Mouse (Mus musculus) spleen, adult 18-20 months (tissue): ENCODE results near the gene Dync2li1.
A peak's percentile ranks its signal among the peaks of the same experiment; 100 is the strongest.

ENCODE experiments used
- DNase-seq, 2 experiments: peaks; one replicate each; pipeline ENCODE4 v3.0.0; 2022; ENCODE audit warnings: mixed read lengths in 2 of 2

Gene Dync2li1

DNA sequence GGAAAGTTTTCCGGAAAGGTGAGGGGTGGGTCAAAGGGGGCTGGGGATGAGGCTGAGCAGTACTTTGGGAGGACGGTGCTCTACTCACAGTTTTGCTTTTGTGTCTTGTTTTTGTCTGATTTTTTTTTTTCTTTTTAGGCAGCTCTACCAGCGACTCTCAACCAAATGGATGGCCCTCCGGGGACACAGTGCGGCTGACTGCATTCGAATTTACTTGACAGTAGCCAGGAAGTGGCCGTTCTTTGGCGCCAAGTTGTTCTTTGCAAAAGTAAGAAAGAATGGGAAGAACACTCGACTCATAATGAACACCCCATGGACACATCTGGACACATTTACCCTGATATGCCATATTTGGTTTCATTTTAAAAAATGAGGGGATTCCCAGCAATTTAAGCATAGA lies 14.8 kb upstream of the Dync2li1 start:
- DNase-seq = no peak

DNA sequence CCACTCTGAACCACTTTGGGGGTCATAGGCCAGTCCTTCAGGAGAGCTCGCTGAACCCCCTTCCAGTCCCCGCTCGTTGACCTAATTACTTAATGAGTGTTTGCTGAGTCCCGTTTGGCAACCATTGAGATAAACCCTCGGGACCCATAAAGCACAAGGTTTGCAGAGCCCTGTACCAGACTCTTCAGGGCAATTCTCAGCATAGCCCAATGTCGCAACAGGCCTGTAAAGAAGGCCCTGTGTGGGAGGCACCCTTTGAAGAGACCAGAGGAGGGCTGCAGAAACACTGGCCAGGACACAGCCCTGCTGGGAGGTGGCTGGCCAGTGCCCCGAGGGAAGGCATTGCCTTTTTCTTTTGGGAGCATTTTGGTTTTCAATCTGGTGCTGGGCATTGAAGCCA lies 14.3 kb upstream of the Dync2li1 start:
- DNase-seq = no peak

DNA sequence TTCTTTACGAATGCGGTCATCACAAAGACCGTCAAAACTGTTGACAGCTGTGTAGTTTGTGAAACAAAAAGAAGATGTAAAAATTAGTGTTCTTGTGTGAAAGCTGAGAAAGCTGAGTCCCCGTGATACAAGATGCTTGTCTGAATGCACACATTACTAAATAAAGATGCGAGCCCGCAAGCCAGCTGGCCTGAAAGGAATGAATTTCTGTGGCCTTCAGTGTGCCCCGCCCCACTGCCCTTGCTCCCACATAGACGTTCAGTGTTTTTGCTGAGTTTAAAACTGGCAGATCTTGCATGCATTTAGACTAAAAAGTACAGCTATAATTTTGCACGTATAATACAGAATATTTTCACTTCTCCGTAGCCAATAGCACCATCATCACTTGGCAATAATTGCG lies 10.5 kb upstream of the Dync2li1 start:
- no peak for DNase-seq

DNA sequence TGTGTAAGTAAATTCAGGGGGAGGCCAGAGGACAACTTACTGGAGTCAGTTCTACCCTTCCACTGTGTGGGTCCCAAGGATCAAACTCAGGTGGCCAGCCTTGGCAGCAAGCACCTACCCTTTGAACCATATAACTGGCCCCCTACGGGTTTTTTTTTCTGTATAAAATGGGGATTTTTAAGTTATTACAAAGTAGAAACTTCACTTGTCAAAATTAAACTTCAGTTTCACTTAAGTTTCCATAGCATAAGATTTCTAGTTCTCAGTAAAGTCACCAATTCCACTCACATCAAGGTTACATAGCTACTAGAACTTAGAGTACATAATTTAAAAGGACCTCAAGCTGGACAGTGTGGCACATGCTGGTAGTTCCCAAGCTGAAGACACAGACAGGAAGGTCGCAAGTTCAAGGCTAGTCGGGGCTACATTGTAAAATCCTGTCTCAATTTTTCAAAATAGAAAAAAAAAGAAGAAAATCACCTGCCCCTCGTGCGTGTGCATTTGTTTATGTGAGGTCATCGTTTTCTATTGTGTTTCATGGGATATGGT lies 9.7 kb upstream of the Dync2li1 start:
- DNase-seq = no peak

- DNase-seq = no peak
Observed at GRCm38 (mm10) chr17:84617953-84618352, 8.3 kb upstream of the Dync2li1 start.

GRCm38 (mm10) chr17:84619112-84619511 lies 7.2 kb upstream of the Dync2li1 start:
- DNase-seq = no peak

- DNase-seq = no peak
Observed at GRCm38 (mm10) chr17:84620076-84620475, 6.2 kb upstream of the Dync2li1 start.

- no peak for DNase-seq
Observed at GRCm38 (mm10) chr17:84620610-84621009, 5.7 kb upstream of the Dync2li1 start.

- DNase-seq = no peak
Observed at GRCm38 (mm10) chr17:84621209-84621608, 5.1 kb upstream of the Dync2li1 start.

- no peak for DNase-seq
Observed at GRCm38 (mm10) chr17:84622028-84622427, 4.3 kb upstream of the Dync2li1 start.

- DNase-seq = no peak
Observed at GRCm38 (mm10) chr17:84622873-84623272, 3.4 kb upstream of the Dync2li1 start.

DNA sequence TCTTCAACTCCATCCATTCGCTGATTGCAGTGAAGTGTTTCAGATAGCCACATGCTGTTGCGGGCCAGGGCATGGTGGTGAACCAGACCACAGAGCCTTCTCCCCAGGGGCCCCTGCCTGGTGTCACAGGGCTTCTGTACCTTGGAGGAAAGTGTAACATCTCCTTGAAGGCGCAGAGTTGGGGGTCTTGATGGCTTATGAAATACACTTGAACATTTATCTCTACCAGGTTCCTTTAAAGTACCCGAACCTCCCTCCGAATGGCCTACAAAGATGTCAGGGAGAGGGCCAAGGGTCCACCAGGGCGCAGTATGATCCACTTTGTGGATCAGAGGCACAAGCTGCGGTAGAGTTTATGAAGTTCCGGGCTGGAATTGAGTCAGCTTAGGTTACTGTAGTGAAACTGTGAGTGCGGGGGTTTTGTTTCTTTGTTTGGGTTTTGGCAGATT lies 585 bp downstream of the Dync2li1 start:
- DNase-seq = no peak

DNA sequence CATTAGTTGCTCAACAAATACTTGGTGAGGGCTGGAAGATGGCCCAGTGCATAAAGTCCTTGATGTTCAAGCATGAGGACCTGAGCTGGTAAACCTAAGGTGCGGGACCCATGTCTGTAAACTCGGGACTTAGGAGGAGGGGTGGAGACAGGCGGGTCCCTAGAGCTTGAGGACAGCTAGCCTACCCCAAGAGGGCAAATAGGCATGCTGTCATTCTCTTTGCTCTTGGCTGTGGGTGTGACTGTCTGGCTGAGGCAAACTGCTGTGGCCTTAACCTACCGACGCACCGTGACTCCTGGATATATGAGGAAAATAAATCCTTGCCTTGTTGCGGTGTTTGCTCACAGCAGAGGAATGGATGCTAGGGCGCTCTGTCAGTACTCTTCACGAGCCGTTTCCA lies 1.4 kb downstream of the Dync2li1 start:
- no peak for DNase-seq

GRCm38 (mm10) chr17:84628611-84629010 lies 2.3 kb downstream of the Dync2li1 start:
- no peak for DNase-seq

- DNase-seq = no peak
Observed at GRCm38 (mm10) chr17:84631836-84632235, 5.5 kb downstream of the Dync2li1 start.

GRCm38 (mm10) chr17:84633443-84633842 lies 7.1 kb downstream of the Dync2li1 start:
- DNase-seq = peak in 1 of 2 experiments; percentile 19

DNA sequence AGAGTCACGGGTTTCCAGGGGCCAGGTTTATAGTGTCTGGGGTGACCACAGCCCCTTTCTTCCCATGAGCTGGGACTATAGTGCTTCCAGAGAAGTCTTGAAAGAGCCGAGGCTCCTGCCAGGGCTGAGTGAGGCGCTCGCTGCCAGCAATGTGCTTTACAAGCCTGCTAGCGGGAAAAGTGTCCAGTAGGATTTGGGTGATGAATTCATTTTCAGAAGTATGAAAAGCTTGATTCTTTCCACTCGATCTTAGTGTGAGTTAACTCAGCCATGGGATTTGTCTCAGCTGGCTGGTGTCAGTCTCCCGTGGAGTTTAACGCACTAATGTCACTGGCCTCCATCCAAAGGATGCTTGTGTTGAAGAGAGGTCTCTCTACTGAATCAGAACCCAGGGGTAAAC lies 10.0 kb downstream of the Dync2li1 start:
- DNase-seq = no peak

DNA sequence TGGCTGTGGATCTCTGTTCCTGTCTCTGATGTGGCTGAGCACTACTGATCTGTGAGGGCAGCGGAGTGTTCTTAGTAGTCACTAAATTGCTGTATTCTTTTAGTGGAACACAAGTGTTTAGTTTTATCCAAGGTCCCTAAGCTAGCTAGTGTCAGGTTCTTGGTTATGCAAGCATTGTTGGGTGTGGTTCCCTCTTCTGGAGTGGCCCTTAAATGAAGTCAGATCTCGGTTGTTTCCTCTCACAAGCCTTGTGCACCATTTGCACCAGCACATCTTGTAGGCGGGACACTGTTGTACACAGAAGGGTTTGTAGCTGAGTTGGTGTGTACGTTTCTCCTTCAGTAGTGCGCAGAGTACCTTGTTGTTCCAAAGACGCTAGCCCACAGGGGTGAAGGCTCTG lies 11.7 kb downstream of the Dync2li1 start:
- DNase-seq = no peak

GRCm38 (mm10) chr17:84639796-84640378 lies 13.6 kb downstream of the Dync2li1 start:
- DNase-seq = no peak

- peak in 1 of 2 experiments; percentile 30 for DNase-seq
Observed at GRCm38 (mm10) chr17:84641893-84642292, 15.6 kb downstream of the Dync2li1 start.

DNA sequence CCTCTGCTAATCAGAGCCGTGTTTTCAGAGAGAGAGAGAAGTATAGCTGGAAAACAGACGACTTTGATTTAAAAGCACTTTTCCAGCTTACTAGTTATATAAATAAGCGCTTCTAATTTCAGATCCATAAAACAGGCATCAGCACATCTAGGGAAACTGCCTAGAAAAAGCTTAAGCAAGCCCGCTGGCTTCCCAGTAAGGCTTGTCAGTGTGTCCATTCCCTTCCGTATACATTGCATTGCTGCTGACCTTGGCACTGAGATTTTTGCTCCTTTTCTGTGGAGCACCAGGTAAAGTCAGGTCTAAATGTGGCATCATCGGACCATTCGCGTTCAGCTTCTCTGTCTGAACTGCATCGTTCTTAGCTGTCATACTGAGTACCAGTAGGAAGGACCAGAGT lies 16.0 kb downstream of the Dync2li1 start:
- DNase-seq = no peak

DNA sequence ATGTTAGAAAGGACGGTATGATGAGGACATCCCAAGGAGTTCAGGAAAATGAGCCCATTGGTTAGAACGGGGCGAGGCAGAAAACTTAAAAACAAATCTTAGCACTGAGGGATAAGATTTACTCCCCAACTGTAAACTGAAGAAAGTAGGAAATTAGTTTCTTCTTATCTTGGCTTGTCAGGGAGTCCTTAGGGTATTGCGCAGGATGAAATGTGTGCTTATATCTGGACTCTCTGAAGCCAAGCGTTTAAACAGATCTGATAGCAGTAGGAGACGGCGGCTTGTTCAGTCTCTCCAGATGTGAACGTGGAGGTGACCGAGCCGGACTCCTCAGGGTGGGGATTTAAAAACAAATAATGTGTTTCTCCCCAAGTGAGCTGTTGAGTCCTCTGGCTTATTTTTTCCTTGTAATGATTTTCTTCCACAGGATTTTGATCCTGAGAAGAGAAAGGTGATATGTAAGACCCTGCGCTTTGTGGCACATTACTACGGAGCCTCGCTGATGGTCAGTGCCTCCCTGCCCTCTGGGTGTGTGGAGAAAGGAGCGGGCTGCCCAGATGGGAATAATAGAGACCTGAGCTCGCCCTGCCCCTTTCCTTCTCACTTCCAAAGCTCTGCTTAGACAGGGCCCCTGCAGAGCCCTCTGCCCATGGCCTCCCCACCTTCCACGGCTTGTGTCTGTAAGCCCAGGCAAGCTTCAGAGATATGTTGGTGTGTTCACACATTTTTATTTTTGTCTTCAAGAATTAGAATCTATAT lies 18.2 kb downstream of the Dync2li1 start:
- DNase-seq = no peak

DNA sequence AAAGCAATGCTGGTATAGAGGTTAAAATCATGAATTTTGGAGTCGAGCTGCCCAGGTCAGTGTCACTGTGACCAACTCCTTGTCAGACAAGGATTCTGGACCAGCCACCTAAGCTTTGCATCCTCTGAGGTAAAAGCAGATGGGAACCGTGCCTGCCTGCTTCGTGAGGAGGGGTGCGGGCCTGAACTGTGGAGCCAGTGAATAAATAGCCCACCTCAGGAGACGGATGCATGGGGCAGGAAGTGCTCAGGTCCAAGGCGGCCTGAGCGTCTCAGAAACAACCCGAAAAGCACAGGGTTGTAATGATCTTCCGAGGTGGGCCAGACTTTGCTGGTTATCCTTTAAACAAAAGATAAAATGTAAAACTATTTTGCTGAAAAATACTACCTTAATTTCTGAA lies 18.8 kb downstream of the Dync2li1 start:
- DNase-seq = no peak

- DNase-seq = no peak
Observed at GRCm38 (mm10) chr17:84645894-84646293, 19.6 kb downstream of the Dync2li1 start.
